Mouse (Mus musculus): ENCODE data around the gene Sema6b.
"Not testable (repeated sequence)": the region's sequence is repeated elsewhere in the genome, so short reads cannot be mapped to it uniquely, and the experiment has no call there.

The Sema6b gene

GRCm38 (mm10) chr17:56098180-56098579 lies 42.0 kb downstream of the Sema6b start:
- DNase-seq (ENCODE audit: extremely low spot score, low read depth, low spot score): no peak

- no peak for DNase-seq (ENCODE audit: extremely low spot score, low read depth, low spot score)
These were observed 43.3 kb downstream of the Sema6b start for GRCm38 (mm10) chr17:56096883-56097282.

- DNase-seq (ENCODE audit: extremely low spot score, low read depth, low spot score): no peak
These were observed 47.3 kb downstream of the Sema6b start for GRCm38 (mm10) chr17:56092794-56093193.

- no peak for DNase-seq (ENCODE audit: extremely low spot score, low read depth, low spot score)
These were observed 47.8 kb downstream of the Sema6b start for GRCm38 (mm10) chr17:56092312-56092711.

- DNase-seq (ENCODE audit: extremely low spot score, low read depth, low spot score): peak; percentile 66
These were observed 59.2 kb downstream of the Sema6b start for GRCm38 (mm10) chr17:56080781-56081585.

GRCm38 (mm10) chr17:56079921-56080320 lies 60.2 kb downstream of the Sema6b start:
- no peak for DNase-seq (ENCODE audit: extremely low spot score, low read depth, low spot score)

- DNase-seq (ENCODE audit: extremely low spot score, low read depth, low spot score): peak; percentile 98
These were observed 61.0 kb downstream of the Sema6b start, which contains the start of gene Hdgfl2 for GRCm38 (mm10) chr17:56078880-56079795. Gene Hdgfl2 (plus strand): TSS chr17:56079634.

GRCm38 (mm10) chr17:56078361-56078760 lies 61.8 kb downstream of the Sema6b start:
- DNase-seq (ENCODE audit: extremely low spot score, low read depth, low spot score): not testable (repeated sequence)

- DNase-seq (ENCODE audit: extremely low spot score, low read depth, low spot score): no peak
These were observed 62.6 kb downstream of the Sema6b start for GRCm38 (mm10) chr17:56077523-56077922.

- peak; percentile 71 for DNase-seq (ENCODE audit: extremely low spot score, low read depth, low spot score)
These were observed 65.3 kb downstream of the Sema6b start, which contains the start of gene Ubxn6 for GRCm38 (mm10) chr17:56074827-56075208. Gene Ubxn6 (minus strand): TSS chr17:56075028.

GRCm38 (mm10) chr17:56074097-56074826 lies 65.9 kb downstream of the Sema6b start:
- DNase-seq (ENCODE audit: extremely low spot score, low read depth, low spot score): no peak
